Mouse (Mus musculus) layer of hippocampus, adult 11-12 months (tissue): ENCODE results near the gene Nfkbil1.

Source experiments
- DNase-seq: peaks from one replicate; pipeline ENCODE4 v3.0.0; 2022; ENCODE audit warnings: low spot score

Nfkbil1 gene

GRCm38 (mm10) chr17:35202442-35202841, 33.1 kb downstream of the Nfkbil1 start:
- DNase-seq: no peak

DNA sequence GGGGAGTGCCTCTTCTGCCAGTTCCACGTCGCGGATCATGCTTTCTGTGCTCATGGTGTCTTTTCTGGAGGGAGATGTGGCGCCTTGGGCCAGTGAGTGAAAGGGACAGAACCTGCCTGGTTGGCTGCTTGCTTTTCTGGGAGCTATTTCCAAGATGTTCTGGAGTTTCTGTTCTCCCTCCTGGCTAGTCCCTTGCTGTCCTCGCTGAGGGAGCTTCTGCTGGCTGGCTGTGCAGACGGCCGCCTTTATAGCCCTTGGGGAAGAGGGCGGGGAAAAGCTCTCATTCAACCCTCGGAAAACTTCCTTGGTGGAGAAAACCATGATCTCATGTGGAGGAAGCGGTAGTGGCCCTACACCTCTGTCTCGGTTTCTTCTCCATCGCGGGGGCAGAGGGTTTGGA, 33.8 kb downstream of the Nfkbil1 start, which contains the start of gene Tnf:
Gene Tnf (minus strand): TSS at position 221 of the 400 bp plus-strand sequence.
- DNase-seq: peak; percentile 35

DNA sequence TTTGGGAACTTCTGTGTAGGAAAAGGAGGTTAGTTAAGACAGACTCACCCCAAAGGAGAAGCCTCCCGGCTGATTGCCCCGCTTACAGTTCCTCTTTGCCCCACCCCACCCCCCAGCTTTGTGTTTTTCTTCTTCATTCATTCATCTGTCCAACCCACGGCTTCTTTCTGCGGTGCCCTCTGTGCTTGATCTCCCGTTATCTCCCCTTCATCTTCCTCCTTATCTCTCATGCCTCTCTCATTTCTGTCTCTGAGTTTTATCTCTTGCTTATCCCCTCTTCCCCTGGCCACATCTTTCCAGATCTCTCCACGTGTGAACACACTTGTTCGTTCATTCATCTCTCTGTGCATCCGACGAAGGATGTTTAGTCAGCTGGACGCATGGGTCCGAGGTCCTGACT, 34.5 kb downstream of the Nfkbil1 start:
- DNase-seq: no peak

GRCm38 (mm10) chr17:35200398-35200797, 35.2 kb downstream of the Nfkbil1 start:
- DNase-seq: no peak

- DNase-seq: no peak
Measured at GRCm38 (mm10) chr17:35198946-35199345, 36.6 kb downstream of the Nfkbil1 start.

DNA sequence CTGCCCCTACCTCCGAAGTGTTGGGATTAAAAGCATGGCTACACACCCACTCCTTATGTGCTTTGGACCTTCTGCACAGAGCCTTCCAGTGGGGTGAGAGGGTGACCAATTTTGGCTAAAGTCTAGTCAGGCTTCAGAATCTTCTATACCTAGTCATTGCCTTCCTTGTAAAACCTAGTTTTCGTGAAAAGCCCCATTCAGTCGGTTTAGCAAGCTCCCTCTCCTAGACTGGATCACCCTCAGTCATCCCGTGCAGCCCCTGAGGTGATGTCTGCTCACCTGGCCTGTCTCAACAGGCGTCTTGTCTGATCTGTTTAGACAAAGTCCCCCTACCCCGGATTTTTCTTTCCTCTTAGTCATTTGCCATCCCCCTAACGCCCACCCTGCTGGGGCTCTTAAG, 37.6 kb downstream of the Nfkbil1 start:
- no peak for DNase-seq

- no peak for DNase-seq
Measured at GRCm38 (mm10) chr17:35197126-35197525, 38.5 kb downstream of the Nfkbil1 start.

GRCm38 (mm10) chr17:35196321-35196641, 39.3 kb downstream of the Nfkbil1 start:
- DNase-seq: no peak

DNA sequence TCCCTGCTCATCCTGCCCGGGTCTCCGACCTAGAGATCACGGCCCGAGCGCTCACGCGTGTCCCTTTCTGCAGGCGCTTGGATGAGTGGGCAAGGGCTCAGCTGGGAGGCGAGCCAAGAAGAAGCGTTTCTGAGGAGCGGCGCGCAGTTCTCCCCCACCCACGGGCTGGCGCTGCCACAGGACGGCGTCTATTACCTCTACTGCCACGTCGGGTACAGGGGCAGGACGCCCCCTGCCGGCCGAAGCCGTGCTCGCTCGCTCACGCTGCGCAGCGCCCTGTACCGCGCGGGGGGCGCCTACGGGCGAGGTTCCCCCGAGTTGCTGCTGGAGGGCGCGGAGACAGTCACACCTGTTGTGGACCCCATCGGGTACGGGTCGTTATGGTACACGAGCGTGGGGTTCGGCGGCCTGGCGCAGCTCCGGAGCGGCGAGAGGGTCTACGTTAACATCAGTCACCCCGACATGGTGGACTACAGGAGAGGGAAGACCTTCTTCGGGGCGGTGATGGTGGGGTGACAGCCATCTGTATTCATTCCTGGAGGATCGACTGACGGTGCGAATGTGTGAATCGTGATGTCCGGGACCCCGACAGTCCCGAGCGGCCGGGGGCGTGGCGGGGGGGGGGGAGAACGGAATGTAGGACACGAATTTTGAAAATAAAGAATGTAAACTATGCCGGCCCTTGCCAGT, 39.8 kb downstream of the Nfkbil1 start:
- peak; percentile 80 for DNase-seq

GRCm38 (mm10) chr17:35194844-35195630, 40.6 kb downstream of the Nfkbil1 start:
- DNase-seq: no peak

GRCm38 (mm10) chr17:35193881-35194843, 41.4 kb downstream of the Nfkbil1 start, which contains the start of gene Ltb:
Ltb (plus strand) TSS chr17:35194439.
- no peak for DNase-seq

- no peak for DNase-seq
Measured at GRCm38 (mm10) chr17:35192924-35193323, 42.7 kb downstream of the Nfkbil1 start.

- DNase-seq: no peak
Measured at GRCm38 (mm10) chr17:35191723-35192122, 43.9 kb downstream of the Nfkbil1 start.

DNA sequence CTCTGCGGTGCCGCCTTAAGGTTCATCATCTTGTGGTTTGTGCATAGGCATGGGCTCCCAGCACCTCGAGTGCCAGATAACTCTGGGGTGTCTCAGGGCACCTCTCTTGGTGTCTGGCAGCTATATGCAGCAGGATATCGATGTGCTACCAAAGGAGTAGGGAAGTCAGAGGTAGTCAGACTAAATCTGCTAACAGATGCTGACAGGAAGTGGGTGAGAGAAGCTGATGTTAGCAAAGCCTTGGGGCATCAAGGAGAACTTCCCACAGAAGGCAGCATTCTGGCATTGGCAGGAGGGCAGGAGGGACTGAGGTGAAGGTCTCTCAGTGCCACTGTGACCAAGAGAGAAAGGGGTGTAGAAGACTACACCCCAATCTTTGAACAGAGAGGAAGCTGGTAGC, 45.5 kb downstream of the Nfkbil1 start:
- DNase-seq: no peak

DNA sequence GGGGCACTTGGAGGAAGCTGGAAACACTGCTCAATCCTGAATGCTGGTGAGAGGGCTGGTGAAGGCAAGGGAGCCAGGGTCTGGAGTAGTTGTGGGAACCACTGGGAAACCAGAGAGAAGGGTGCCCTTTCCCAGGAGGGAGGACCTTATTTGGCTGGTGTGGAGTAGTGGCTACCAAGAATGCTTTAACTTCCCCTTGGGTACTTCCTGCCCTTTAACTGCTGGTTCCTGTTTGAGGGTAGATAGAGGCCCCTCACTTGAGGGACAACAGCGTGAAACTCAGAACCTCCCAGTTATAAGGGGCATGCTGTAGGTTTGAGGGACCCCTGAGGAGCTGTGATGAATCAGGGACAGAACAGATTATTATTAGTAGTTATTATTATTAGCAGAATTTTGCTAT, 46.4 kb downstream of the Nfkbil1 start:
- DNase-seq: no peak

- DNase-seq: no peak
Measured at GRCm38 (mm10) chr17:35187959-35188610, 47.5 kb downstream of the Nfkbil1 start, which contains the start of gene Lst1. Lst1 (minus strand) TSS chr17:35188439.

DNA sequence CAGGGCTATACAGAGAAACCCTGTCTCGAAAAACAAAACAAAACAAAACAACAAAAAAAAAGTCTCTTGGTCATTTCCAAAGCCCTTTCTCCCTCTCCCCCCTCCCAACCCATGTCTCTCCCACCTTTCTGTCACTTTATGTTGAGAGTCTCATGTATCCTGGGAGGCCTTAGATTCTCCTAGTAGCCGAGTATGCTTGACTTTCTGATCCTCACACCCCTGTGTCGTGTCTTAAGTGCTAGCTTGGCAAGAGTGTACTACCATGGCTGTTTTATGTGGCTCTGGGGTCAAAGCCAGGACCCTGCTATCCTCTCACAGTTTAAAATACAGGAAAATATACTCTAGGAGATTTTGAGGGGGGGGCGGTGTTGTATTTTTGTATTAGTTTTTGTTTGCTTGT, 48.2 kb downstream of the Nfkbil1 start:
- DNase-seq: no peak

GRCm38 (mm10) chr17:35186681-35187080, 48.9 kb downstream of the Nfkbil1 start:
- DNase-seq: no peak

- peak; percentile 56 for DNase-seq
Measured at GRCm38 (mm10) chr17:35185639-35186611, 49.7 kb downstream of the Nfkbil1 start.

- no peak for DNase-seq
Measured at GRCm38 (mm10) chr17:35180093-35180492, 55.5 kb downstream of the Nfkbil1 start.
